Mouse (Mus musculus) v-Abl transformed pro-B cells (cell line): Measurements from ENCODE around the gene Myh14.
"Not testable (repeated sequence)": the region's sequence is repeated elsewhere in the genome, so short reads cannot be mapped to it uniquely, and the experiment has no call there.

ENCODE experiments used
- in situ Hi-C, 2 experiments: fragments of 400-800 bp; cut with MboI; formaldehyde crosslinking; loops; one replicate each; pipeline ENCODE4 v1.15.1; 2025; ENCODE audit not compliant: unreplicated experiment in 2 of 2

Myh14 gene

DNA sequence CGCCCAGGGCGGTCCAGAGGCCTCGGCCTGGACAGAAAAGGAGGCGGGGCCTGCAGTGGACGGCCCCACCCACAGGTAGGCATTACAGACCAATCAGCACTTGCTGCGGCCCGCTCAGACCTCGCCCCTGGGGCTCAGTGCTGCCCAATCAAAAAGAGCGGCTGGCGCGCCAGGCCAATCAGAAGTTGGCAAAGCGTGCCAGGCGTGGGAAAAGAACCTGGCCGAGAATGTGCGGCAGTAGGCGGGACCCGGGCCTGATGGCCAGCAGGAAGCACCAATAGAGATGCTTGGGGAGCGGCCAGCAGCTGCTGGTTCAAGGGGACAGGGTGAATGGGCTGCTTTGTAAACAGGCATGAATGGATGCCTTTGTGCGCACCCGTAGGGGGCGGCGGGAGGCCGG is at the start of gene Myh14:
Myh14 (minus strand) TSS at position 41 of the 400 bp plus-strand sequence.
- in situ Hi-C loops = no loop called here

DNA sequence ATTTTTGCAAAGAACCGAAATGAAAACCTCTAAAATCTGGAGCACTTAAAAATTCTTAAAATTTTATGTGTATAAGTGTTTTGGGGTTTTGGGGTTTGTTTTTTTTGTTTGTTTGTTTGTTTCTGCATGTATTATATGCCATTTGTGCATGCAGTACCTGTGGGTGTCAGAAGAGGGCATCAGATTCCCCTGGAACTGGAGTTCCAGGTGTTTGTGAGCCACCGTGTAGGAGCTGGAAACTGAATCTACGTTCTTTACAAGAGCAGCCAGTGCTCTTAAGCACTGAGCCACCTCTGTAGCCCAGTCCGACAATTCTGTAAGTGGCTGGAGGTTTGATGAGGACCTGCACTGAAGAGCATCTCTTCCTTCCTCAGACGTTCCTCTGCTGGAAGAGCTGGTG is 39.2 kb upstream of the Myh14 start:
- in situ Hi-C loops = no loop called here

DNA sequence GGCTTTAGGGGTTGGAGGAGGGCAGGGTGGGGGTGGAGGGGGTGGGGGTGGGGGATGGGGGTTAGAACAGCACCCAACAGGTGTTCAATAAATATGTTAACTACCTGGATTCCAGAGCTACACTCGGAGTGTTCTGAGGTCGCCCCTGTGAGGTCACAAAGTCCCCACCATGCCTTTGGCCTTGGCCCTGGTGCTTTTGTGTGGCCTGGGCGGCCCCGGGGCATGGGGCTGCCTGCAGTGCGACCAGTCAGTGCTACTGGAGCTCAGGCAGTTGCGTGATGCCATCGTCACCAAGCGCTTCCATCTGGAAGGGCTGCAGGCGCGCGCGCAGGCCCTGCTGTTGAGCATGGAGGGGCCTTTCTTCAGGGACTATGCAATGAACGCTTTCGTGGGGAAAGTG is 37.9 kb upstream of the Myh14 start, which contains the start of gene Izumo2:
Izumo2 (plus strand) TSS at position 169 of the 400 bp plus-strand sequence.
- in situ Hi-C loops = no loop called here

DNA sequence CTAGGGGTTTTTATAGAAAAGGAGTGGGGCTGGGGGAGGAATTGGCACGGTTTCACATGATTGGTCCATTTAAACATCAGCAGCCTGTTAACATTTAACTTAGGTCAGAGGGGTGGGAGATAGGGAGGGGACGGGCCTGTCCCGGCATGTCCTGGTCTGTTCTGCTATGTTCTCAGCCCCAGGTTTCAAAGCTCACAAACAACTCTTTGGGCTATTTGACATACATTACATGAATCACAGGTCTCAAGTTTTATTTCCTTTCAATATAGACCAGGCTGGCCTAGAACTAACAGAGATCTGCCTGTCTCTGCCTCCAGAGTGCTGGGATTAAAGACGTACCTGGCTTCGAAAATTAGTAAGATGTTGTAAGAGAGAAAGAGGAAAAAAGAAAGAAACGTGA is 37.5 kb upstream of the Myh14 start:
- in situ Hi-C loops = not testable (repeated sequence)

DNA sequence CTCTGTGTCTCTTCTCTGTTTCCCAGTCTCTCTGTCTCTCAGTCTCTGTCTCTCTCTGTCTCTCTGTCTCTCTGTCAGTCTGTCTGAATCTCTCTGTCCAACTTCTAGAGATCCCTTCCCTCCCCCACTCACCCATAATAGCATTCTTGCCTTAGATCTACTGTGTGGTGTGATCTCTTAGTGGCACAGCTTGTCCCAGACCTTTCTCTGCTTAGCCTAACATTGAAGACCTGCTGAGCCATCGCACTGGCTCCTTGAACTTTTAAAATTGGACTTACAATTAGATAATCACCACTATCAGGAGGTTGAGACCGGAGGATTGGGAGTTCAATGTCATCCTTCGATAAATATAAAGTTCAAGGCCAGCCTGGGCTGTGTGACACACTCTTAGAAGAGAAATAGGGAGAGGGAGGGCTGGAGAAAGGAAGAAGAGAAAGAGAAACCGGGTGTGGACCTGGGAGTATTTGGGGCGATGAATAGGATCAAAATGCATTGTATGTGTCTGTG is 36.6 kb upstream of the Myh14 start:
- in situ Hi-C loops = no loop called here

DNA sequence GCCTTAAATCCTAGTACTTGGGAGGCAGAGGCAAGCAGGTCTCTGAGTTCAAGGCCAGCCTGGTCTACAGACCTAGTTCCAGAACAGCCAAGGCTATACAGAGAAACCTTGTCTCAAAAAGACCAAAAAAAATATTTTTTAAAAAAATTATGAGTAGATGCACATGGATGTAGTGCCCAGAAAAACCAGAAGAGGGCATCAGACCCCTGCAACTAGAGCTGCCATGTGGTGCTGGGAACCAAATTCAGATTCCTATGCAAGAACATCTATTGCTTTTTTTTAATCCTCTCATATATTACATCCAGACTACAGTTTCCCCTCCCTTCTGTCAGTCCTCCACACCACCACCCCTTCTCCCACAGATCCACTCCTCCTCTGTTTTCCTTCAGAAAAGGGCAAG is 35.7 kb upstream of the Myh14 start:
- in situ Hi-C loops = no loop called here

DNA sequence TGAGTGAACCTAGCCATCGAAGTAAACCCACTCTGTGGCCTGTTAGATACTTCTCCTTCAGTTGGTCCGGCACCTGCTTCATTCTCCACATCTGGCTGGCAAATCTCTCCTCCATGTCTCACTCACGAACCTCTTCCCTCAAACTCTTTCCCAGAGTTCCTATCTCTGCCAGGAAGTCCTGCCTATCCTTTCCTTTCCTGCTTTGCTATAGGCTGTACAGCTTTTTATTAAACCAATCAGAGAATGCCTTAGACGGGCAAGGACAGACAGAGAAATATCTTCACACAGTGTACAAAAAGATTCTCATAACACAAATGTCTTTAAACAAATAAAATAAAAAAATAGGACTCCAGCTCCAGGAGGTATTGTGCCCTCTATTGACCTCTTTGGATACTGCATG is 34.4 kb upstream of the Myh14 start:
- in situ Hi-C loops = no loop called here

DNA sequence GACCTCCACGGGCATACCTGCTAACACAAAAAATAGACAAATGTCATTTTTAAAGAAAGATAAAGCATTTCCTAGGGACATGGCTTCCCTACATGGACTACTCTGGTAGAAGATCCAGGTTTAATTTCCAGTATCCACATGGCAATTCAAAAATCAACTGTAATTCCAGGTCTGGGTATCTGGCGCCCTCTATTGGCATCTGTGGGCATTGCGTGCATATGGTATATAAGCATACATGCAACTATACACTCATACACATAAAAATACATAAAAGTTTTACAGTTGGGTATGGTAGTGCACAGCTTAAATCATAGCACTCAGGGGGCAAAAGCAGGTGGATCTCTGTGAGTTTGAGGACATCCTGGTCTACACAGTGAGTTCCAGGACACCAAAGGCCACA is 33.7 kb upstream of the Myh14 start:
- in situ Hi-C loops = loop anchor here in 1 of 2 experiments (5.0 kb wide), 1 partner anchor 52 kb away; no protein-coding TSS in a partner anchor

DNA sequence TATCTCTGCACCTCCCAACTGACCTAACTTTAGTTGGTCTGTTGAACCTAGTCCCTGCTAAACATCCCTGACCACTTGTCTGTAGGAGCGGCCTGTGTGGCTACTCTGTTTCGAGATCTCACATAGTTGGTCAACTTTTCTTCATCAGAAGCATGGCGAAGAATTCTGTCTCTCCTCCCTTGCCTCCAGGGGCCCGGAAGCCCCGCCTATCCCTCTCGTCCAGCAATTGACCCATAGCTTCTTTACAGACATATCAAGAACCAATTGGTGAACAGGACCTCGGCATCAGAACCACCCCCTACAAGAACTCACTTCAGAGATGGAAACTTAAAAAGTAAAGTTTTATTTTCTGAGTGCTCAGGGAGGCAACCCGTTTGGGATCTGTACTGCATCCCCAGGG is 32.3 kb upstream of the Myh14 start:
- in situ Hi-C loops = loop anchor here in 1 of 2 experiments (5.0 kb wide), 1 partner anchor 51 kb away; no protein-coding TSS in a partner anchor

DNA sequence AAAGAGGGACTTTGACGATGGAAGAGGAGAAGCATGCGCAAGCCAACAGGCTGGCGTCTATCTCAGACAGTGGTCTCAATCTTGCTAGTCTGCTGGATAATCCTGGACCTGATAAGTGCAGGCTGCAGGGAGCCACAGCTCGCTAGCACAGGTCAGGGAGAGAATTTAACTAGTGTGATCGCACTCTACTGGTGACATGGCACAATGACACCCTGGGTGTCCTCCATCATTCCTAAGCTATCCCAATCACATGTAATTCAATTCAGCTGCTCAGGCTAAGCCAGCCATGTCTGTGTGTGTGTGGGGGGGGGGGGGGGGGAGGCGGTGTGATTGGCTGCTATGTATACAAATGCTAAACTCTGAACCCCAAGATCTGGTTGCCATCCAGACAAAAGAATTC is 31.3 kb upstream of the Myh14 start:
- in situ Hi-C loops = loop anchor here in 1 of 2 experiments (5.0 kb wide), 1 partner anchor 50 kb away; no protein-coding TSS in a partner anchor

DNA sequence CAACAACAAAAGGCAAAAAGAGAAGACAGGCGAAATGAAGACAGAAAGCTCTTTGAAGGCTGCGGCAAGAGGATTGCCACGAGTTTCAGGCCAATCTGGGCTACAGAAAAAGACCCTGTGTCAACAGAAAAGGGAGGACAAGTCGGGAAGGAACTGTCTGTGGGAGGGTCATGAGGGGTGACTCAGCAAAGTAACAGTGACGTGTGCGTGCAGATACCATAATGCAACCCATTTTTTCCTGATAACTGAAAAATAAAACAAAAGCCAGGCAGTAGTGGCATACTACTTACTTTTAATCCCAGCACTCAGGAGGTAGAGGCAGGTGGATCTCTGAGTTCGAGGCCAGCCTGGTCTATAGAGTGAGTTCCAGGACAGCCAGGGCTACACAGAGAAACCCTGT is 27.3 kb upstream of the Myh14 start:
- in situ Hi-C loops = no loop called here

DNA sequence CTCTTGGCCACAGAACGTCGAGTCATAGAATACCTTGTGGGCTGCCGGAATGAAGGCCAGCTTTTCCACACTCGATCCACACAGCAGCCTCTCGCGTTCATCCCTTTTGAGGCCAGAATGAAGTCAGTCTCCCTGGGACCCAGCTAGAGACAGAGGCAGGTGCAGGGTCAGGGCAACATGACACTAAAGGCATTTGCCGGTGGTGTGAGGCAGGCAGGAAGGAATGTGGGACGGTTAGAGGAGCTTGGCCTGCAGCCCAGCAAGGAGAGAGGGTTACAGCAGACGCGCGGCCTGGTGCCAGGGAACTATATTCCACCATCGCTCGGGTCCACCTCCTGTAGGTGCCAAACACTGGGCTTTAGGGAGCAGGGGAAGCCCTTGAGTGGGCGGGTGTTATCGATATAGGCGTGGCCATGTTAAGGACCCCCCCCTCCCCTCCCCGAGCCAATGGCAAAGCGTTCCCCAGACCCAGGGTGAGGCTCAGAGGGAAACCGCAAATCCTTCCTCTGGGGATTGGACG is 26.6 kb upstream of the Myh14 start:
- in situ Hi-C loops = no loop called here

DNA sequence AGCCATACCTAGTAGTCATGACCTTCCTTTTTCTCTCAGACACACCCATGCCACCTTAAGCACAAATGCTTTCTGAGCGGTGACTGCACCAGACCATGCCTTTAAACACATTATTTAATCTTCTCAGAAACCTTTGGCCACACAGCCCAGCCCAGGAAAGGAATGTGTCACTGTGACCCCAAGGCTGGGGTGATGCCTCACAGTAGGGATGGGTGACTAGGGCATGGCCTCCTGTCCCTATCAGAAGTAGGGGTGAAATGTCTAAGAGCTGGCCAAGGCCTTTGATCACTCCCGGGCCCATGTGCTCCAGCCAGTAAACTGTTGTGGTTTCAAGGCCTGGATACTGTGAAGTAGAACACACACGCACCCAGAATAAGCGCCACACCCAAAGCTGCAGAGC is 24.6 kb upstream of the Myh14 start:
- in situ Hi-C loops = no loop called here

DNA sequence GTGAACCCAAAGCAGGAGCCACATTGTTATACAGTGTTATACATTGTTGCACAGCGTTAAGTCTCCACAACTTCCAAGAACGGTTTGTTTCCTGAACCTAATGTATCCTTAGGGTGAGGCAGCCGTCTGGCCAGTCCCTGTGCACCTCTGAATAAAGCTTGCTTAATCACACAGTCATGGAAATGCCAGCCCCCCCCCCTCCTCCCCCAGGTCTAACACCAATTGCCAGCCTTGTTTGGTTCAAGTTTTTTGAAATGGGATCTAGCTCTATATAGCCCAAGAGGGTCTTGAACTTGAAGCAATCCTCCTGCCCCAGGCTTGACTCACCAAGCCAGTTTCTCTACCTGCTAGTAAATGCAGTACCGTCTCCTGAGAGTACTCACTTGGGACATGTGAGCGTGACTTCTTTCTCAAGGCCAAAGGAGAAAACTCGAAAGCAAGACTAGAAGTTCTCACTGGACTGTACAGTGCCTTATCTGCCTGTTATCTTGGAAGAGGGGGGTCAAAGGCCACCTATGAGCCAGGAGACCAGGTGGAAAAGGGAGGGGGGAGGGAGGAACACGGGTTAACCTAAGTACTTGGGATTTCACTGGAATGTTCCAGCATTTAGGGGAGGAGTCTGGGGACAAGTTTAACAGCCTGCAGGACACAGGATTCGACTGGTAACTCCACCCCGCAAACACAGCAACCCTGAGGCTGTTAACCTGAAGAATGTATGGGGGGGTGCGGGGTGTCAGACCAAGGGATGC is 23.0 kb upstream of the Myh14 start:
- in situ Hi-C loops = no loop called here

DNA sequence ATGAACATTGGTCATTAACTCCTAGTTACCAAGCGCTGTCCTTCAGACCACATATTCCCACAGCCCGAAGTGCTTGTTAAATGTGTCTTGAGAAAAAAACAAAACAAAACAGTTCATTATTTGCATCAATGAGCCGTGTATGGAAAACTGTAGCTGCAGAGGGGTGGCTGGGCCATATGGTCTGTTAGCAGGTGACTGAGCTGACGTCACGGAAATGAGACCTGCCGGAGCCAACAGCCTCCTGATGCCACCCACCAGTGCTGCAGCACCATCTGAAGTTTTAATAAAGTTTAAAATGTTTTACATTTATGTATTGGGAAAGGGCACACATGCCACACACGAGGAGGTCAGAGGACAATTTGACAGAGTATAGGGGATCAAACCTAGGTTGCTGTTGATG is 18.7 kb upstream of the Myh14 start:
- in situ Hi-C loops = no loop called here

DNA sequence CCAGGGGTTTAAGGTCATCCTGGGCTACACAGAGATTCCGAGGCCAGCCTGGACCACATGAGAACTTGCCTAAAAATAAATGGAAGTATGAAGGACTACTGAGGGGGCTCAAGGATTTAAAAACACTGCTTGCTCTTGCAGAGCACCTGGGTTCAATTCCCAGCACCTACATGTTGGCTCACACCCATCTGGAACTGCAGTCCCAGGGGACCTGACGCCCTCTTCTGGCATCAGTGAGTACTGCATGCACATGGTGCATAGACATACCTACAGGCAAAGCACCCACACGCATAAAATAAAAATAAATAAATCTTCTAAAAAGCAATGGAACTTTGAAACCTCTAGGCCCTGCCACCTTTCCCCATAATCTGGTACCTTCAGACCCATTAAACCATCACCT is 18.2 kb upstream of the Myh14 start:
- in situ Hi-C loops = no loop called here

DNA sequence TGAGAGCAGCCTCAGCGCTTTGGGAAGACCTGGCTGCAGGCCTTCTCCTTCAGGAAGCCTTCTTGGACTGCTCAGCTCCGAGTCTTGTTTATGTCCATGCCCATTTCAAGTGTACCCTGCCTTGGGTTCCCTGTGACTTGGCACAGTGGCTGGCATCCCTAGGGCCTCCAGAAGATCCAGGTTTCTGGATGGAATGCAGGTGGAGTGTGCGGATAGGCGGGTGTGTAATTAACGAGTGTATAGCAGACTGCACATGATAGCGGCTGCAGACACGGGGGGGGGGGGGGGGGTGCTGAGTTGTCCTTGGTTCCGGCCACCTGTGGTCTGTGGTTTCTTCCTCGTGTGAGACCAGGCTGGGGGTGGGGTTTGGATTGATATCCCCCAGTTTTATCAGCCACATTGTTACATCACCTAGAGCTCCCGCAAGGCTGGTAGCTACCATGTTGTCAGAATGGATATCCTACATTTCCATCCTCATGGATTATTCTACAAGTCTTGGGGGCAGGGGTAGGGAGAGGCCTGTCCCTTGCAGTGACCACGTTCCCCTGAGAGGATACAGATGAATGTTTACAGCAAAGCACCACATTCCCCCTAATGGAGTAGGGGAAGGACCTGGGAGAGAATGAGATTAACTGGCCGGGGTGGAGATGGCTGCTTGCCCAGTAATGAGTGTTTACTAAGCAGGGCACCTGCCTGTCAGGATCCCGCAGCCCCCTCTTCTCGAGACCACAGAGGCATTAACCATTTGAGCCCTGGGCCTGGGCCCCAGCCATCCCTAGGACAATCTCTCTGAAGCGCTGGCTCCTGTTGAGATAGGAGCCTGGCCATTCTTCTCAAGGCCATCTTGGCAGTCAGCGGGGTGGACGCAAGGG is 15.1 kb upstream of the Myh14 start:
- in situ Hi-C loops = no loop called here

DNA sequence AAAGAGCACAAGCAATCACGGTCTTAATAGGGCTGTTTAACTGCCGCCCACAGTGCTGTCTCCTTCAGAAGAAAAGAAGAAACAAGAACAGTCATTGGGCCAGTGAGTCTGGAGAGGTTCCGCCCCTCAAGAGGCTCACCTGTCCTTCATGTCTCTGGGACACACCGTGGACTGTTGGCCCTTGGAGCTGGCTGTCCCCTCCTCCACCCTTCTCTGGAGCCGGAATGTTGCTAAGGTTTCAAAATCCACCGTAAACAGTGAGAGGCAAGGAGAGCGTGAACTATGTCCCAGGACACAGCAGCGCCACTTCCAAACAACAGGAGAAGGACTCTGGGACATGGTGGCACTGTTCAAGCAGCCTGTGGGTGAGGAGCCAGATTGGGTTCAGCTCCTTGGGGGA is 13.0 kb upstream of the Myh14 start:
- in situ Hi-C loops = no loop called here

DNA sequence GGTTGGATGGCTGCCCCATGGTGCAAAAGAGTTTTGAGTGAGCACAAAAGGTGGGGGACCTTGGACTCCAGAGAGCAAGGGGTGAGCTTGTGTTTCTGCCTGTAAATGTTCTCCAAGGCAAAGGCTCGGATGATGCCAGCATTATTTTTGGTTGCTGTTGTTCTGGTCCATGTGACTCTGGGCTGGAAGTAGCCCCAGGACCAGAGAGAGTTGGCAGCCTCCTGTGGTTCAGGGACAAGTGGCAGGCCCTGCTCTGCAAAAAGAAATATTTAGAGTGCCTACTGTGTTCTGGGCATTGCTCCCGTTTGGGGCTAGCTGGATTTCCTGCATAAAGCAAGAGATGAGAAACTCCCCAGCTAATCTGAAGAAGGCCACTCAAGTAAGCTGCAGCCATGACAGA is 6.0 kb upstream of the Myh14 start:
- in situ Hi-C loops = no loop called here

DNA sequence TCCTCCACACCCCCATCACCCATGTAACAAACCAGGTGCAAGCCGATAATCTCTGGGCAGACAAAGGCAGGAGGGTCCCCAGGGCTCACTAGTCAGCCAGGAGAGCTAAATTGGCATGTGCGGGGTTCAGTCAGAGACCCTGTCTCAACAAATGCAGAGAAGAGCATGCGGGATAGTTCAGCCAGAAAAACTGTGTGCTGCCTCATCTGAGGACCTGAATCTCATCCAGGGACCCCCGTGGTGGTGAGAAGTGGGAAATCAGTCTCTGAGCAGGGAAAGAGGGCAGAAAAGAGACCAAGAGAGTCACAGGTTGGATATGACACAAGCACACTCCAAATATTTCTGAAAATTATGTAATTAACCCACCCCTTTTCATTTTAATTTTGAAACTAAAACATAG is 5.5 kb upstream of the Myh14 start:
- in situ Hi-C loops = no loop called here

DNA sequence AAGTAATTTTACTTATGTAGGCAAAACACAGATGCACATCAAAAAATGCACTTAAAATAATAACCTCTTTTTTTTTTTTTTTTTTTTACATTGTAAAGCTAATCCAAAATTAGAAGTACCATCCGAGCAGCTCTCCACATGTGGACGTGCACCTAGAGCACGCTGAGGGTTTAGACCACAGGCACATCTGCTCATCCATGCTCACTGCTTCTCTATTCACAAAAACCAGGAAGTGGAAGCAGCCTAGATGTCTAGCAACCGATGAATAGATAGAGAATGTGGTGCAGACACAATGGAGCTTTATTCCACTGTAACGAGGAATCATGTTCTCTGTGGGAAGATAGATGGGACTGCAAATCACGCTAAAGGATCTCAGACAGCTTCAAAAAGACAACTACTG is 4.5 kb upstream of the Myh14 start:
- in situ Hi-C loops = no loop called here
